Mouse (Mus musculus) hindbrain, embryonic 13.5 days (tissue): ENCODE measurements at regions not wholly inside any gene's neighbourhood (a gene's known extent, or its start where the extent isn't known, plus 50 kb on each side); places are given as distances from the start of the nearest gene placed in this dataset.

Experiments
- ATAC-seq: fragments of 200-750 bp; cut with Nextera tagmentation; 2 replicates; pipeline ENCODE4 v1.8.0; 2017; ENCODE audit warnings: moderate TSS enrichment; ENCODE audit not compliant: low FRiP score
- H3K27ac ChIP-seq: fragments of 300-500 bp; sonication (generic); 2 replicates; pipeline ENCODE4 v1.5.1; 2015; ENCODE audit warnings: inconsistent platforms, mild to moderate bottlenecking, moderate library complexity
- H3K27me3 ChIP-seq: fragments of 300-500 bp; sonication (generic); 2 replicates; pipeline ENCODE4 v1.6.1; 2015; ENCODE audit warnings: mild to moderate bottlenecking, inconsistent platforms
- H3K36me3 ChIP-seq: fragments of 300-500 bp; sonication (generic); 2 replicates; pipeline ENCODE4 v1.6.1; 2015; ENCODE audit warnings: mild to moderate bottlenecking, inconsistent platforms
- H3K4me1 ChIP-seq: fragments of 300-500 bp; sonication (generic); replicated peaks from 2 replicates; pipeline ENCODE4 v1.6.1; 2015; ENCODE audit warnings: inconsistent platforms
- H3K4me2 ChIP-seq: fragments of 300-500 bp; sonication (generic); 2 replicates; pipeline ENCODE4 v1.6.1; 2015; ENCODE audit warnings: inconsistent platforms, mild to moderate bottlenecking, moderate library complexity
- H3K4me3 ChIP-seq: fragments of 300-500 bp; sonication (generic); 2 replicates; pipeline ENCODE4 v1.5.1; 2015; ENCODE audit warnings: mild to moderate bottlenecking, inconsistent platforms
- H3K9ac ChIP-seq: fragments of 300-500 bp; sonication (generic); 2 replicates; pipeline ENCODE4 v1.6.1; 2015; ENCODE audit warnings: mild to moderate bottlenecking, inconsistent platforms
- H3K9me3 ChIP-seq: fragments of 300-500 bp; sonication (generic); 2 replicates; pipeline ENCODE4 v1.6.1; 2016; ENCODE audit warnings: inconsistent platforms
- WGBS: fragments of 180-500 bp; shearing (Covaris S2); methylation state at CpG from one replicate; pipeline ENCODE4 v1.1.7; 2015; 5-methylcytosine and 5-hydroxymethylcytosine counted together

DNA sequence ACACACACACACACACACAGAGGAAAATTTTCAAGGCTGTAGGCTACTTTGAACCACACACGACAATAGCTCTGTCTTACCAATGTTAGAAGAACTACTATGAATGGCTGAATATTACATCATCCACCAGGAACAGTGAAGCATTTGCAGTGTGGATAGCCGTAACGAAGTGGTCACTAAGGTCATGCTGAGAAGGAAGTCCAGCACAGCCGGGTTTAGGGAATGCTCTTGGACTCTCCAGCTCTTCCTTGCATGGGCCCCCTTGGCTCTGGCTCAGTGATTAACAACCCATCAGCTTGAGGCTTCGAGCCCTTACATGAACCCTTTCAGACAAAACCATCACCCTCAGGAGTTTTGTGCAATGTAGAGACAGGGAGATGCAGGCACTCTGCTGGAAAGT is 245.3 kb downstream of the Adamts20 start:
- no peak overlapping the region for H3K9ac ChIP-seq
- WGBS: 45% methylated on average over 5 of the region's 5 CpGs
- peaks cover 11% of the 10 kb centered on the region for H3K4me1 ChIP-seq
- no peak overlapping the region for H3K4me2 ChIP-seq
- ATAC-seq: no peak
- H3K36me3 ChIP-seq: no peaks in the 10 kb centered on the region
- no peak overlapping the region for H3K27ac ChIP-seq
- no peaks in the 10 kb centered on the region for H3K9me3 ChIP-seq
- no peaks in the 10 kb centered on the region for H3K27me3 ChIP-seq
- H3K4me3 ChIP-seq: no peak overlapping the region

DNA sequence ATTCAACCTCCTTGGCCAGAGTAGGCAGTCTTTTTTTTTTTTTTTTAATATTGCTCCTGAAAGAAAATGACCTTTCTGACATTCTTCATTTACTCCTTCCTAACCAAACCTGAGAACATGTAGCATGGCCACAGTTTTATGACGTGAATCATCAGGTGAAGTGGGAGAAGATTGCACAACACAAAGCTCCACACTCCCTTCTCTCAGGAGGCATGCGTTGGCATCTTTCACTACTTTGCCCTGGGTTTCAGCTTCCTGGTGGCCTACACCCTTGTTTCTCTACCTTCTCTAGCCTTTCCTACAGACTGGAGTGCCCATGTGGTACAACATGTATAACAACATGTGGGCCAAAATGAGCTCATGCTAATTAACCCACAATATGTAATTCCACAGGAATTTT is 248.5 kb downstream of the Adamts20 start:
- WGBS: 95% methylated on average over 2 of the region's 2 CpGs
- Histone ChIP-seq H3K4me3 (no peak overlapping the region), H3K4me1 (peaks cover 8% of the 10 kb centered on the region), H3K4me2 (no peak overlapping the region), H3K9ac (no peak overlapping the region), H3K36me3 (no peaks in the 10 kb centered on the region), H3K9me3 (no peaks in the 10 kb centered on the region), H3K27me3 (no peaks in the 10 kb centered on the region), H3K27ac (no peak overlapping the region)
- no peak for ATAC-seq

DNA sequence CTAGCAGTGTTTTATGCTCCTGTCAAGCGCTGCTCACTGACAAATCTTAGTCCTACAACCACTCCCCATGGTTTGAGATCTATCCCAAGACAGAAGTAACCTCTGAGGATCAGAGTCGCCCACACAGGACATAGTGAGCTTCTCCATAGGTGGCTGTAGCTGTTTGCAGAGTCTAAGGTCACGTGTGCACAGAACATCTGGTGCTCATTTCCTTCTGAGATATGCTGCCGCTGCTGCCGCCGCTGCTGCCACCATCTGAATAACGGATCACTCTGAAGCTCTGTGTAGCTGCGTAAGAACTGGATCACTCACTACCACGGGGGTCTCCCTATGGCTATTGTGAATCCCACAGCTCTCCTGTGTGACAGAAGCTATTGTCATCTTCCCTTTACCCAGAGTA is 250.8 kb downstream of the Adamts20 start:
- Histone ChIP-seq H3K4me2 (no peak overlapping the region), H3K36me3 (no peaks in the 10 kb centered on the region), H3K4me3 (no peak overlapping the region), H3K9me3 (0 out of 2 replicates have a peak, but pooled peaks cover 4% of the 10 kb centered on the region), H3K27ac (no peak overlapping the region), H3K4me1 (no peaks in the 10 kb centered on the region), H3K9ac (no peak overlapping the region), H3K27me3 (no peaks in the 10 kb centered on the region)
- no peak for ATAC-seq
- 44% methylated on average over 9 of the region's 9 CpGs for WGBS

DNA sequence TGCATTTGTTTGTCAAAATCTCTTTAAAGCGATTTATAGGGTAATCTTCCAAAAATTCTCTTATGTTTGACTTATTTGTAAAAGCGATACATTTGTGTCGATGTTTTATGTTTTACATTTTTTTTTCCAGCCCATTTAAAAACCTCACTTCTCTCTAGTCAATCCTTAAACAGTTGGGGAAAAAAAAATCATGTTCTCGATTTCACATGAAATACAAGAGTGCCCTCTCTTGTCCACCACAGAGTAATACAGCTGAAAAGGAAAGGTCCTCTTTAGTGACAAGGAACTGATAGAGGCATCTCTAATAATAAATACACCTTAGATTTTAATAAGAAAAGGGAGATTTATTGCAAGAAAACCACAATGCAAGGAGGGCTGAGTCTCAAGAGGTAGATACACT is 251.8 kb downstream of the Adamts20 start:
- 49% methylated on average over 4 of the region's 4 CpGs for WGBS
- H3K9ac ChIP-seq: no peak overlapping the region
- 0 out of 2 replicates have a peak, but pooled peaks cover 4% of the 10 kb centered on the region for H3K9me3 ChIP-seq
- H3K4me2 ChIP-seq: no peak overlapping the region
- H3K4me3 ChIP-seq: no peak overlapping the region
- ATAC-seq: no peak
- no peak overlapping the region for H3K27ac ChIP-seq
- no peaks in the 10 kb centered on the region for H3K27me3 ChIP-seq
- no peaks in the 10 kb centered on the region for H3K4me1 ChIP-seq
- no peaks in the 10 kb centered on the region for H3K36me3 ChIP-seq

DNA sequence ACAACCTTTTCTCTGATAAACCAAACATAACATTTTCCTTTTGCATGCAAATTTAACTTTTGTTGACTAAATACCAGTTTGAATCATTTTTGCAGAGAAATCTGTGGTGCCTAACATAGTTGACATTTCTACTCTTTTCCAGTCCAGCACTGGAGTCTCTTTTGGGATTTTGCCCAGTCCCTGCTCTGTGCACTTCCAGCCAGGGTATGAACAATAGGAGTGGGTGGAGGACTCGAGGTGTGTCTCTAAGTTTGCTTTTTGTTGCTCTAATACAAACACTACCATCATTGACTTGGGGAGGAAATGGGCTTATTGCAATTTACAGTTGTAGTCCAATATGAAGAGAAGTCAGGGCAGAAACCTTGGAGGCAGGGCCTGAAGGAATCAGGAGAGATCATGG is 256.7 kb downstream of the Adamts20 start:
- H3K27ac ChIP-seq: no peak overlapping the region
- H3K27me3 ChIP-seq: no peaks in the 10 kb centered on the region
- WGBS: 59% methylated on average over 1 of the region's 1 CpGs
- ATAC-seq: no peak
- H3K9ac ChIP-seq: no peak overlapping the region
- H3K9me3 ChIP-seq: 0 out of 2 replicates have a peak, but pooled peaks cover 4% of the 10 kb centered on the region
- no peaks in the 10 kb centered on the region for H3K36me3 ChIP-seq
- no peak overlapping the region for H3K4me3 ChIP-seq
- no peak overlapping the region for H3K4me2 ChIP-seq
- H3K4me1 ChIP-seq: no peaks in the 10 kb centered on the region

DNA sequence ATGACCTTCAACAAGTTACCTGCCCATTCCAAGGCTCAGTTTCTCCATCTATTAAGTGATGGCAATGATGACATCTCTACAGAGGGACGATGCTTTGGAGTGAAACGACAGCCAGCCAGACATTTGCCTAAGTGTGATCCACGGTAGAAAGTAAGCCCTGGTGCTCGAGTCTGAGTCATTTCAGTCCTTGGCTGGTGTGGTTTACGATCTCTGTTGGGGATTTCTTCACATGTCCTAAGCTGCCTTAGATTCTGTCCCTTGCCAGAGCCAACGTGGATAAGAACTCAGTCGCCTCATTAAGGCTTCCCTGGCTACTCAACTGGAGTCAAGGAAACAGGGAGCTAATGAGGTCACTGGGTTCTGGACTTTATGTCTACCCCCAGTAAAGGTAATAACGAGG is 258.8 kb downstream of the Adamts20 start:
- no peaks in the 10 kb centered on the region for H3K4me1 ChIP-seq
- no peak for ATAC-seq
- 87% methylated on average over 8 of the region's 8 CpGs for WGBS

DNA sequence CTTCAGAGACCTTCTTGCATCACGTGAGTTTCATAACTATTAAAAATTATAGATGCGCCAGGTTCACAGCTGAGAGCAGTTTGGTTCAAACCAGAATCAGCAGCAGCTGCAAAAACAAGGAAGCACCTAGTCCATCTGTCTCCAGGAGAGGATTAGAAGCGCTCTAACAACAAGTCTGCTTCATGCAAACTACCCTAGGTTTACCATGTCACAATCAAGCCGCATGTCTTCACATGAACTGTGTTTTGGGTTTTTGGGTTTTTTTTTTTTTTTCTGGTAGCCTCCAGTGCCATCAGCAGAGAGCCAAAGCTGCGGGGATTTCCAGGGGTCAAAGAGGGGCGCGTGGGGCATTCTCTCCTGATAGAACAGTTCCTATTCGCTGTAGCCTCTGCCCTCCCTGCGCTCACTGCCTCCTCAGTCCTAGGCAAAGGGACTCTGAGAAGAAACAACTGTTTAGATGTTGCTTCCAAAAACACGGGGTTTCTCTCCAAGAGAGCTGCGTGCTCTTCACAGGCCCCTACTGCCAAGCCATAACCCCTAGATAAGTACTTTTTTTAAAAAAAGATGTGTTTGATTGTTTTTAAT is 259.8 kb downstream of the Adamts20 start:
- Histone ChIP-seq H3K27ac (no peak overlapping the region), H3K9ac (no peak overlapping the region), H3K36me3 (no peaks in the 10 kb centered on the region), H3K9me3 (no peaks in the 10 kb centered on the region), H3K4me3 (no peak overlapping the region), H3K27me3 (no peaks in the 10 kb centered on the region), H3K4me1 (no peaks in the 10 kb centered on the region), H3K4me2 (no peak overlapping the region)
- 69% methylated on average over 11 of the region's 11 CpGs for WGBS
- no peak for ATAC-seq

More for the DNA sequence above, 258.8 kb downstream of the Adamts20 start:
- Histone ChIP-seq H3K27ac (no peak overlapping the region), H3K4me3 (no peak overlapping the region), H3K9me3 (0 out of 2 replicates have a peak, but pooled peaks cover 3% of the 10 kb centered on the region), H3K36me3 (no peaks in the 10 kb centered on the region), H3K4me2 (no peak overlapping the region), H3K27me3 (no peaks in the 10 kb centered on the region), H3K9ac (no peak overlapping the region)

DNA sequence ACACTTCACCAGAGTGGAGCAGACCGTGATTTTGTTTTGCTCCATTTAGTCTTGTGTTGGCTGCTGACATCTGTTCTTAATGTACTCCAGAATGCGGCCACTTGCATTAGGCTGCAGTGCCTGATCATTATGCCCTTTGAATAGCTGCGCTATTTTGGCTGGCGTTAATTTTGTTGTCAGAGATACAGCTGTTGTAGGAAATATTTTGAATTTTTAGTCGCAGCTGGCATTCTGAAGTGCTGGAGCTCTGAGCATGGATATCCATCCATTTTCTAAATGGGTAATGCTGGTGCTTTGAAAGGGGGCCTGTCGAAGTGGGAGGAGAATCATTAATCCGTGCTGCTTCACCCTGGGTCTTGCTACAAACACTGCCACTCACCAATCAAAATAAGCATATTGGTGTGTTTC is 275.1 kb downstream of the Adamts20 start:
- H3K9me3 ChIP-seq: no peaks in the 10 kb centered on the region
- H3K4me1 ChIP-seq: 0 out of 2 replicates have a peak, but pooled peaks cover 7% of the 10 kb centered on the region
- H3K27ac ChIP-seq: no peak overlapping the region
- no peak overlapping the region for H3K9ac ChIP-seq
- WGBS: 49% methylated on average over 7 of the region's 7 CpGs
- no peak overlapping the region for H3K4me2 ChIP-seq
- ATAC-seq: no peak
- H3K27me3 ChIP-seq: no peaks in the 10 kb centered on the region
- H3K4me3 ChIP-seq: no peak overlapping the region
- H3K36me3 ChIP-seq: no peaks in the 10 kb centered on the region

DNA sequence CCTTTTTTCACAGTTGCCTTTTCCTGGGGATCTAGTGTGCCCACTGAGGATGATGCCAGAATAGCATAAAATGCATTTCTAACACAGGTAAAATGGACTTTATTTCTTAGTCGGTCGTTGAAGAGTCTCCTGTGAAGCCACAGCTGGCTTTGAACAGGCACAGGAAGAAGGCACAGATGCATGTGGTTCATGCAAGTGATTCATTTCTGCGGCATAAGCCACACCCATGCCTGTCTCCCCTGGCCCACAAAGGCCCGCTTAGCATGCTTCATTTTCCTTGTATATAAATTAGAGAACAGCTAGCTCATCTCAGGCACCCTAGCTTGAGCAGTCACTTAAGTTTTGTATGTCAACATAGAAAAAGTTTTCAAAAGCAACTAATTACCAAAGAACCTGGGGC is 277.6 kb downstream of the Adamts20 start:
- H3K27ac ChIP-seq: no peak overlapping the region
- H3K4me1 ChIP-seq: 0 out of 2 replicates have a peak, but pooled peaks cover 7% of the 10 kb centered on the region
- no peak overlapping the region for H3K9ac ChIP-seq
- no peak for ATAC-seq
- 75% methylated on average over 4 of the region's 4 CpGs for WGBS
- H3K27me3 ChIP-seq: no peaks in the 10 kb centered on the region
- no peak overlapping the region for H3K4me3 ChIP-seq
- H3K36me3 ChIP-seq: no peaks in the 10 kb centered on the region
- H3K4me2 ChIP-seq: no peak overlapping the region
- no peaks in the 10 kb centered on the region for H3K9me3 ChIP-seq

DNA sequence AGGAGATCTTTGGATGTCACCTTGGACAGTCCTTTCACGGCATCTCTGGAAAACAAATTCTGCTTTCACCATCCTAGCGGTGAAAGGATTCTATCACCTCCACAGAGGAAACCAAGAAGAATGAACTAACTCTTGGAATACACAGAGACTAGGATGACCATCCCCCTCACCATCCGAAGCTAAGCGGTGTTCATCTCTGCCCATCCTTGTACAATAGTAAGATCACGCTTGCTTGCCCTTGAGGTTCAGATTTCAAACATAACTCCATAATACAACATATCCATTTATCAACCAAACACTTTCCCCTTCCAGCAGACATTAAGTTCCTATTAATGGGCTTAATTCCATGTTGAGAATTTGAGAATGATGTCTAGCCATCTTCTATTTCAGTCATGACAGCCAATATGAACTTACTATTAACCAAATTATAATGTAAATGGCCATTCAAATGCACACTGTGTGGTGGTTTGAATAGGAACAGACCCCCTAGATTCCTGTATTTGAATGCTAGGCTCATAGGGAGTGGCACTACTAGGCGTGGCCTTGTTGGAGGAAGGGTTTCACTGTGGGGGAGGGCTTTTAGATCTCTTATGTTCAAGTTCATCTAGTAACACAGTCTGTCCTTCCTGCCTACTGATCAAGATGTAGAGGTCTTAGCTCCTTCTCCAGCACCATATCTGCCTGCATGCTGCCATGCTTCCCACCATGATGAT is 281.4 kb downstream of the Adamts20 start:
- ATAC-seq: no peak
- Histone ChIP-seq H3K27me3 (no peaks in the 10 kb centered on the region), H3K4me1 (no peaks in the 10 kb centered on the region), H3K4me2 (no peak overlapping the region), H3K27ac (no peak overlapping the region), H3K4me3 (no peak overlapping the region), H3K9me3 (no peaks in the 10 kb centered on the region), H3K36me3 (no peaks in the 10 kb centered on the region), H3K9ac (no peak overlapping the region)
- 94% methylated on average over 6 of the region's 6 CpGs for WGBS

DNA sequence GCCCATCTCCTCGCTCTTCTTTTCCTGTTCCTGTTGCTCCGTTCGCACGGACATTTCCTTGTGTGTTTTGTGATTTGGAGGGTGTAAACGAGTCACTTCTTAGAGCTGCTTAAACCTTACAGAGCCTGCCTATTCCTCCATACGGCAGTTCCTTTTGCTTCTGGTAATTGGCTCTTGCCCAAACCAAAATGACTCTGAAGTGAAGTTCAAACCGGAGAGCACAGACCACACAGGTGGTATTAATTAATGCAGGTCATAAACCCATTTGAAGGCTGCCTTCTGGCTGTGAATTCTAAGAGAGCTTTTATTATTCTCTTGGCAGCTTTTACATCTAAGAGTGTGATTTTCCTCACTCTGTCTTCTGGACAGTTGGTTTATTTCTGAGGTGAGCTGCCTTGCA is 291.1 kb downstream of the Adamts20 start:
- Histone ChIP-seq H3K27me3 (no peaks in the 10 kb centered on the region), H3K9me3 (no peaks in the 10 kb centered on the region), H3K36me3 (no peaks in the 10 kb centered on the region), H3K4me3 (no peak overlapping the region), H3K27ac (no peak overlapping the region), H3K4me2 (no peak overlapping the region), H3K9ac (no peak overlapping the region), H3K4me1 (no peaks in the 10 kb centered on the region)
- 79% methylated on average over 7 of the region's 7 CpGs for WGBS
- no peak for ATAC-seq

DNA sequence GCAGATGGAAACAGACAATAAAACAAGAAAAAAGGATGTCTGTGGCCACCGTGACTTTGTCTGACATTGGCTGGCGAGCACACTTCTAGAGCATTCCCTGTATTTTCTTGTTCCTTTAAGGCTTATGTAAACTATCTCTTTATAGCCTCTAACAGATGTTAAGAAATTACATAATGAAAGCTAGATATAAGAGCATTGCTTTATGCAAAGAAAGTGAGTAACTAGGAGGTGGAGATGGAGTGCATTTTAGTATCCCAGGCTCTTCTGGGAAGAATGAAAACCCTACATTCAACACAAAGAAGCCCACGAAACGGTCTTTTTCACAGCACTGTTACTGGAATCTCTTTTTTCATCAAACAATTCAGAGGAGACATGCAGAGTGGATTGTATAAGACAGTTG is 304.4 kb downstream of the Adamts20 start:
- no peak overlapping the region for H3K4me2 ChIP-seq
- 83% methylated on average over 4 of the region's 4 CpGs for WGBS
- H3K27ac ChIP-seq: no peak overlapping the region
- H3K4me1 ChIP-seq: 0 out of 2 replicates have a peak, but pooled peaks cover 3% of the 10 kb centered on the region
- H3K27me3 ChIP-seq: no peaks in the 10 kb centered on the region
- H3K36me3 ChIP-seq: no peaks in the 10 kb centered on the region
- no peak overlapping the region for H3K4me3 ChIP-seq
- no peak for ATAC-seq
- no peak overlapping the region for H3K9ac ChIP-seq
- no peaks in the 10 kb centered on the region for H3K9me3 ChIP-seq

DNA sequence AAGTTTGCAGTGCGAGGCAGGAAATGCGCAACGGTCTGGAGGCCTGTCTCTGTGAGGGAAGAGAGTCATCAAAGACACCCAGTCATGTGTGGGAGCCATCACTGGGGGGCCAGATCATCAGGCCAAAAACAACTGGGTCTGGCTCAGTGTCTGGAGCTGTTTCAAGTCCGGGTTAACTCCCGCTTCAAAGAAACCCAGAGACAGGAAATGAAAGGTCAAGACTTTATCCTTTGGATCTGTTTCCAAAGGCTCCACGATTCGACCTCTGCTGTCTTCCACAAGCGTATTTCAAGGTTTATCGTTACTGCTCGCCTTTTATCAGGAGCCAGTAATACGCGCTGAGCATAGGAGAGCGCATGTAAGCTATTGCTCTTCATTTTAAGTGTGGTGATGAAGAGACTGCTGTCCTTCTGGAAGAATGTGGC is 325.7 kb downstream of the Adamts20 start:
- Histone ChIP-seq H3K4me2 (no peak overlapping the region), H3K27ac (no peak overlapping the region), H3K4me1 (0 out of 2 replicates have a peak, but pooled peaks cover 4% of the 10 kb centered on the region), H3K36me3 (no peaks in the 10 kb centered on the region), H3K4me3 (no peak overlapping the region), H3K9me3 (no peaks in the 10 kb centered on the region), H3K27me3 (no peaks in the 10 kb centered on the region), H3K9ac (no peak overlapping the region)
- no peak for ATAC-seq
- 73% methylated on average over 13 of the region's 13 CpGs for WGBS
